In genomic region chr2:45258897-45259296, GRCm38 (mm10) we compare ENCODE assay signal across 17 mouse cellular contexts.
"Had no signal": no experiment of that assay in that cellular context is flagged by ENCODE, and none has a peak within 500 bp of the region (broad histone marks: within the 10 kb centered on the region; RNA-seq: fewer than 3 reads in every experiment).

No protein-coding gene starts in this region.

- H3K27ac ChIP-seq: kidney, postnatal 0 days; limb, embryonic 12.5 days; limb, embryonic 15.5 days; liver, embryonic 14.5 days; macrophage; midbrain, embryonic 12.5 days; midbrain, embryonic 15.5 days; stomach, postnatal 0 days had no signal

- ATAC-seq: liver, postnatal 0 days; lung, postnatal 0 days; midbrain, embryonic 15.5 days had no signal

- H3K9me3 ChIP-seq: limb, embryonic 12.5 days; limb, embryonic 15.5 days; midbrain, embryonic 12.5 days; midbrain, embryonic 15.5 days had no signal

- H3K36me3 ChIP-seq: limb, embryonic 12.5 days; limb, embryonic 15.5 days; midbrain, embryonic 12.5 days; midbrain, embryonic 15.5 days had no signal

- H3K9ac ChIP-seq: limb, embryonic 12.5 days; limb, embryonic 15.5 days; liver, embryonic 14.5 days; liver, postnatal 0 days; lung, embryonic 14.5 days; midbrain, embryonic 12.5 days; midbrain, embryonic 15.5 days had no signal

- H3K27me3 ChIP-seq: limb, embryonic 12.5 days; limb, embryonic 15.5 days; midbrain, embryonic 12.5 days; midbrain, embryonic 15.5 days had no signal

- H3K4me1 ChIP-seq: limb, embryonic 15.5 days; midbrain, embryonic 12.5 days; midbrain, embryonic 15.5 days had no signal

- H3K4me2 ChIP-seq: limb, embryonic 12.5 days; limb, embryonic 15.5 days; liver, embryonic 11.5 days; lung, embryonic 14.5 days; midbrain, embryonic 12.5 days; midbrain, embryonic 15.5 days had no signal

- H3K4me3 ChIP-seq: limb, embryonic 12.5 days; limb, embryonic 15.5 days; midbrain, embryonic 12.5 days; midbrain, embryonic 15.5 days had no signal

- DNase-seq: kidney, adult 2 months; kidney, postnatal 25 days; left cerebral cortex, postnatal 4 days; liver, postnatal 0 days; lung, embryonic 14.5 days; right cerebral cortex, postnatal 4 days; thymus, postnatal 25 days had no signal
